Comparison of ENCODE assay signal across 12 mouse cellular contexts in genomic region chr1:136527163-136527562, GRCm38 (mm10).
DNase-seq lines count a peak whose midpoint lies in the region; ATAC-seq and TF ChIP-seq lines count a peak whose summit lies in the region.
"Had no signal": no experiment of that assay in that cellular context is flagged by ENCODE, and none has a peak within 500 bp of the region (broad histone marks: within the 10 kb centered on the region; RNA-seq: fewer than 3 reads in every experiment).

No protein-coding gene starts in this region.

- ATAC-seq in forebrain, postnatal 0 days = peak; percentile 72
- no peak for ATAC-seq in forebrain, embryonic 15.5 days (replicated peaks)
- no peak; the same call in 1 of the 2 replicates for ATAC-seq in lung, embryonic 15.5 days (ENCODE audit: borderline replicate concordance, extremely low read depth, low FRiP score, low TSS enrichment)
- no peak for ATAC-seq in intestine, embryonic 14.5 days (replicated peaks; ENCODE audit: low FRiP score, low TSS enrichment, low read depth)

- H3K27me3 ChIP-seq in forebrain, postnatal 0 days (ENCODE audit: insufficient read depth, low read length) = no peaks in the 10 kb centered on the region
- no peaks in the 10 kb centered on the region for H3K27me3 ChIP-seq in forebrain, embryonic 15.5 days
- H3K27me3 ChIP-seq in lung, embryonic 15.5 days = no peaks in the 10 kb centered on the region
- no peaks in the 10 kb centered on the region for H3K27me3 ChIP-seq in intestine, embryonic 14.5 days (replicated peaks; ENCODE audit: control insufficient read depth, insufficient read depth, low read length)
- H3K27me3 ChIP-seq: liver, embryonic 15.5 days; midbrain, embryonic 12.5 days; neural tube, embryonic 15.5 days had no signal

- H3K9me3 ChIP-seq in forebrain, postnatal 0 days (ENCODE audit: low read length) = no peaks in the 10 kb centered on the region
- H3K9me3 ChIP-seq in forebrain, embryonic 15.5 days = no peaks in the 10 kb centered on the region
- H3K9me3 ChIP-seq in lung, embryonic 15.5 days = no peaks in the 10 kb centered on the region
- H3K9me3 ChIP-seq in intestine, embryonic 14.5 days (ENCODE audit: control insufficient read depth, low read length) = no peaks in the 10 kb centered on the region
- H3K9me3 ChIP-seq: limb, embryonic 10.5 days; liver, embryonic 15.5 days; midbrain, embryonic 12.5 days; neural tube, embryonic 15.5 days had no signal

- WGBS in forebrain, postnatal 0 days = 83% methylated on average over 16 of the region's 16 CpGs
- 86% methylated on average over 16 of the region's 16 CpGs for WGBS in forebrain, embryonic 15.5 days
- WGBS in lung, embryonic 15.5 days = 81% methylated on average over 16 of the region's 16 CpGs
- 74% methylated on average over 16 of the region's 16 CpGs for WGBS in intestine, embryonic 14.5 days

- no peak overlapping the region for H3K4me2 ChIP-seq in forebrain, postnatal 0 days (ENCODE audit: low read depth)
- no peak overlapping the region for H3K4me2 ChIP-seq in forebrain, embryonic 15.5 days (replicated peaks)
- H3K4me2 ChIP-seq in lung, embryonic 15.5 days = no peak overlapping the region
- H3K4me2 ChIP-seq in intestine, embryonic 14.5 days (ENCODE audit: low read length) = no peak overlapping the region
- H3K4me2 ChIP-seq: liver, embryonic 15.5 days; midbrain, embryonic 12.5 days; neural tube, embryonic 15.5 days had no signal

- no peaks in the 10 kb centered on the region for H3K36me3 ChIP-seq in forebrain, postnatal 0 days (ENCODE audit: insufficient read depth)
- H3K36me3 ChIP-seq in forebrain, embryonic 15.5 days = peaks cover 4% of the 10 kb centered on the region; the same call in 1 of the 2 replicates
- peaks cover 37% of the 10 kb centered on the region for H3K36me3 ChIP-seq in lung, embryonic 15.5 days
- H3K36me3 ChIP-seq in intestine, embryonic 14.5 days (ENCODE audit: control insufficient read depth, insufficient read depth, low read length) = peaks cover 38% of the 10 kb centered on the region
- H3K36me3 ChIP-seq: neural tube, embryonic 15.5 days had no signal

- peak; percentile 48 for DNase-seq in forebrain, postnatal 0 days
- no peak for DNase-seq in lung, postnatal 10 days
- DNase-seq in intestine, embryonic 14.5 days (ENCODE audit: low spot score) = no peak
- peak; percentile 31 for DNase-seq in right cerebral cortex, postnatal 25 days
- no peak for DNase-seq in thymus, postnatal 25 days
- no peak for DNase-seq in adrenal gland, adult 8-10 months

- no peak overlapping the region for H3K27ac ChIP-seq in forebrain, postnatal 0 days (ENCODE audit: low read depth, low read length)
- H3K27ac ChIP-seq in forebrain, embryonic 15.5 days (replicated peaks) = no peak overlapping the region
- H3K27ac ChIP-seq in lung, embryonic 15.5 days = peak overlapping the region; percentile 20; the same call in 1 of the 2 replicates
- H3K27ac ChIP-seq in intestine, embryonic 14.5 days (ENCODE audit: low read depth) = peak overlapping the region; percentile 74
- H3K27ac ChIP-seq: limb, embryonic 10.5 days; liver, embryonic 15.5 days; midbrain, embryonic 12.5 days; neural tube, embryonic 15.5 days had no signal

- H3K4me3 ChIP-seq in forebrain, postnatal 0 days (ENCODE audit: low read depth, low read length) = no peak overlapping the region
- no peak overlapping the region for H3K4me3 ChIP-seq in forebrain, embryonic 15.5 days
- H3K4me3 ChIP-seq in lung, embryonic 15.5 days = no peak overlapping the region
- no peak overlapping the region for H3K4me3 ChIP-seq in intestine, embryonic 14.5 days (ENCODE audit: low read depth, low read length)
- H3K4me3 ChIP-seq: limb, embryonic 10.5 days; liver, embryonic 15.5 days; midbrain, embryonic 12.5 days; neural tube, embryonic 15.5 days had no signal

- H3K4me1 ChIP-seq in forebrain, postnatal 0 days (ENCODE audit: insufficient read depth) = no peaks in the 10 kb centered on the region
- H3K4me1 ChIP-seq in forebrain, embryonic 15.5 days = no peaks in the 10 kb centered on the region
- no peaks in the 10 kb centered on the region for H3K4me1 ChIP-seq in lung, embryonic 15.5 days
- no peaks in the 10 kb centered on the region for H3K4me1 ChIP-seq in intestine, embryonic 14.5 days (replicated peaks; ENCODE audit: control insufficient read depth, insufficient read depth, low read length)
- H3K4me1 ChIP-seq: limb, embryonic 10.5 days; midbrain, embryonic 12.5 days; neural tube, embryonic 15.5 days had no signal

- H3K9ac ChIP-seq in forebrain, postnatal 0 days = no peak overlapping the region
- H3K9ac ChIP-seq in forebrain, embryonic 15.5 days (replicated peaks) = no peak overlapping the region
- H3K9ac ChIP-seq in lung, embryonic 15.5 days = no peak overlapping the region
- H3K9ac ChIP-seq in intestine, embryonic 14.5 days (ENCODE audit: low read length) = no peak overlapping the region
- H3K9ac ChIP-seq: liver, embryonic 15.5 days; midbrain, embryonic 12.5 days; neural tube, embryonic 15.5 days had no signal

- peak; percentile 34; the same call in 1 of the 2 replicates for TF ChIP-seq CTCF in forebrain, postnatal 0 days (IDR thresholded peaks at IDR 0.05; ENCODE audit: low read depth)

Comparison
In these comparisons a context has a peak if more than half of its experiments do, and no peak if none do; other contexts are left out.
1. DNase-seq: peak in forebrain, postnatal 0 days (single experiment) and right cerebral cortex, postnatal 25 days (single experiment); none in lung, postnatal 10 days (single experiment), intestine, embryonic 14.5 days (single experiment), thymus, postnatal 25 days (single experiment) and adrenal gland, adult 8-10 months (single experiment).
2. H3K27ac ChIP-seq: peak in lung, embryonic 15.5 days (single experiment) and intestine, embryonic 14.5 days (single experiment); none in forebrain, postnatal 0 days (single experiment) and forebrain, embryonic 15.5 days (single experiment).